Mouse (Mus musculus) midbrain, postnatal 0 days (tissue): ENCODE data around the gene Wfdc15a. TPM values are rescaled to one million over a fixed set of nuclear protein-coding genes. Genes with fewer than 3 reads are reported as not detected.

Experiments
- ATAC-seq: fragments of 200-750 bp; cut with Nextera tagmentation; 2 replicates; pipeline ENCODE4 v1.8.0; 2017; ENCODE audit warnings: moderate number of reproducible peaks, mild to moderate bottlenecking, moderate TSS enrichment, moderate library complexity; ENCODE audit not compliant: low FRiP score
- DNase-seq: peaks from one replicate; pipeline ENCODE4 v3.0.0-alpha.2; 2015; ENCODE audit warnings: low spot score
- H3K27ac ChIP-seq: fragments of 300-500 bp; sonication (generic); 2 replicates; pipeline ENCODE4 v1.5.1; 2014; ENCODE audit warnings: low read depth, mild to moderate bottlenecking, low read length, mixed read lengths
- H3K27me3 ChIP-seq: fragments of 300-500 bp; sonication (generic); 2 replicates; pipeline ENCODE4 v1.6.1; 2014; ENCODE audit warnings: low read length, control low read depth, mixed read lengths; ENCODE audit not compliant: insufficient read depth
- H3K36me3 ChIP-seq: fragments of 300-500 bp; sonication (generic); 2 replicates; pipeline ENCODE4 v1.6.1; 2014; ENCODE audit warnings: low read length, control low read depth, mixed read lengths; ENCODE audit not compliant: insufficient read depth
- H3K4me1 ChIP-seq: fragments of 300-500 bp; sonication (generic); 2 replicates; pipeline ENCODE4 v1.6.1; 2014; ENCODE audit warnings: mild to moderate bottlenecking, control low read depth, antibody characterized with exemption, low read length, mixed read lengths; ENCODE audit not compliant: insufficient read depth
- H3K4me2 ChIP-seq: fragments of 300-500 bp; sonication (generic); 2 replicates; pipeline ENCODE4 v1.6.1; 2014; ENCODE audit warnings: low read depth, mild to moderate bottlenecking, low read length, mixed read lengths; ENCODE audit not compliant: poor library complexity, severe bottlenecking
- H3K4me3 ChIP-seq: fragments of 300-500 bp; sonication (generic); 2 replicates; pipeline ENCODE4 v1.5.1; 2014; ENCODE audit warnings: low read depth, mild to moderate bottlenecking, low read length, moderate library complexity
- H3K9ac ChIP-seq: fragments of 300-500 bp; sonication (generic); replicated peaks from 2 replicates; pipeline ENCODE4 v1.6.1; 2014; ENCODE audit warnings: mild to moderate bottlenecking, low read length, moderate library complexity, mixed read lengths; ENCODE audit not compliant: poor library complexity, severe bottlenecking
- H3K9me3 ChIP-seq: fragments of 300-500 bp; sonication (generic); 2 replicates; pipeline ENCODE4 v1.6.1; 2016; ENCODE audit warnings: low read length, control low read depth
- CTCF ChIP-seq: IDR thresholded peaks from 2 replicates; pipeline ENCODE4 v1.5.1; 2016; ENCODE audit warnings: antibody characterized with exemption, mild to moderate bottlenecking
- WGBS: fragments of 180-500 bp; shearing (Covaris S2); extraction: QIAGEN DNeasy Blood & Tissue Kit; methylation state at CpG from one replicate; pipeline ENCODE4 v1.1.7; 2014; 5-methylcytosine and 5-hydroxymethylcytosine counted together
- polyA plus RNA-seq: library from polyadenylated mRNA; unstranded; fragments of >200 nt; fragmentation: Nextera tagmentation; extraction: Ambion mirVana; gene quantifications from 2 replicates; pipeline ENCODE4 v1.2.1, GENCODE M21; 2015
- total RNA-seq: library from RNA; depleted of rRNA; stranded (reverse); fragments of >200 nt; gene quantifications from 2 replicates; pipeline ENCODE4 v1.2.3, GENCODE M21; 2014

The Wfdc15a gene
- total and polyA plus RNA-seq, 2 experiments from 2014 or later: not detected

DNA sequence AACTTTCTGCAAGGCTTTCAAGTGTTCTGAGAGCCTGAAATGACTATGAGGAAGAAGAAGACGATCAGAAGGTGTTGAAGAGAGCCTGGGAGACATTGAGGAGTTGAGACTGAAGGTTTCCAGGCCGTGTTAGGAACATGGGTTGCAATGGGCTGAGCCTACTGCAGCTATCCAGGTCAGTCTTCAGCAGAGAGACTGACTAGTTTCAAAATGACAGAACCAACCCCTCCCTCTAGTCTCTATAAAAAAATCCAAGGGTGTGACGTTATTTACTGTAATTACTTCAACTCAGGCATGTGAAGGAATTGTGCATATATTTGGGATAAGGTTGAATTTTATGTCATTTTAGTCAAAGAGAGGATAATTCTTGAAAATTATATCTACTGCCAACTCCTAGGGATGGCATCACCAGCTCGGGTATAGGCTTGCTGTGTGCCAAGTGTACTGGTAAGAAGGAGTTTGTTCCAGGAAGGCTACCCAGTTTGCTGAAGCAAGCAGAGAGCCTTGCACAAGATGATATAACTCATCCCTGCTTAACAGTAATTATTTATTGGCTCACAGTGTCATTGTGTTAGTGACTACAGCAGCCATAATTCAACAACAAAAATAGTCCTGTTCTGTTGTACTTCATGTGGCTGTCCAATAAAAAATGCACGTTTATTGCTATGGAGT lies 4.8 kb downstream of the Wfdc15a start:
- H3K9me3 ChIP-seq: no peaks in the 10 kb centered on the region
- DNase-seq: no peak
- no peaks in the 10 kb centered on the region for H3K27me3 ChIP-seq
- no peak overlapping the region for H3K4me3 ChIP-seq
- 82% methylated on average over 5 of the region's 5 CpGs for WGBS
- no peak overlapping the region for H3K4me2 ChIP-seq
- no peak for ATAC-seq
- no peaks in the 10 kb centered on the region for H3K4me1 ChIP-seq
- no peaks in the 10 kb centered on the region for H3K36me3 ChIP-seq
- H3K27ac ChIP-seq: no peak overlapping the region
- H3K9ac ChIP-seq: no peak overlapping the region
- no peak for TF ChIP-seq CTCF

DNA sequence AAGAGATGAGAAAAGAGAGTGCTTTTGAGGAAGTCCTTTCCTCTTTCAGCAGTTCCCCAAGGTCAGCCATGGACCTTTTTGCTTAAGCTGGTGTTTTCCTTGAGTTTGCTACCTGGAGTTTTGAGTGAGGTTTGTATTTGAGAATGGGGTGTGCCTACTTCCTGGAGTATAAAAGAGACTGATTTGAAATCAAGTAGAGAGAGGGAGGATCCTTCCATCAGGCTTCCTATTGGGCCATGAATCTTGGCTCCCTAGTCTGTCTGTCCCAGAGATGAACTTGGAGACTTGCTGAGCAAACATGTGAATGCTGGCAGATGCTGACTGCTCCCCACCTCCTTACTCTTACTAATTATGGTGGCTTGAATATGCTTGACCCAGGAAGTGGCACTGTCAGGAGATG lies 7.7 kb downstream of the Wfdc15a start:
- Histone ChIP-seq H3K4me3 (no peak overlapping the region), H3K4me2 (no peak overlapping the region), H3K9me3 (no peaks in the 10 kb centered on the region), H3K27me3 (no peaks in the 10 kb centered on the region), H3K36me3 (no peaks in the 10 kb centered on the region), H3K9ac (no peak overlapping the region), H3K4me1 (no peaks in the 10 kb centered on the region), H3K27ac (no peak overlapping the region)
- TF ChIP-seq CTCF: no peak
- ATAC-seq (no peak), DNase-seq (no peak)

- 85% methylated on average over 6 of the region's 6 CpGs for WGBS
- no peak for DNase-seq
- no peaks in the 10 kb centered on the region for H3K9me3 ChIP-seq
- no peak within 1 kb of the TSS for H3K4me2 ChIP-seq
- no peak within 1 kb of the TSS for H3K9ac ChIP-seq
- H3K36me3 ChIP-seq: no peaks in the 10 kb centered on the region
- H3K27me3 ChIP-seq: no peaks in the 10 kb centered on the region
- no peaks in the 10 kb centered on the region for H3K4me1 ChIP-seq
- no peak for TF ChIP-seq CTCF
- H3K4me3 ChIP-seq: no peak within 1 kb of the TSS
- H3K27ac ChIP-seq: no peak within 1 kb of the TSS
- ATAC-seq: no peak
Measured at GRCm38 (mm10) chr2:164190576-164190975, 9.4 kb downstream of the Wfdc15a start, which contains the start of gene Wfdc12. Wfdc12 (minus strand) TSS chr2:164190608.

DNA sequence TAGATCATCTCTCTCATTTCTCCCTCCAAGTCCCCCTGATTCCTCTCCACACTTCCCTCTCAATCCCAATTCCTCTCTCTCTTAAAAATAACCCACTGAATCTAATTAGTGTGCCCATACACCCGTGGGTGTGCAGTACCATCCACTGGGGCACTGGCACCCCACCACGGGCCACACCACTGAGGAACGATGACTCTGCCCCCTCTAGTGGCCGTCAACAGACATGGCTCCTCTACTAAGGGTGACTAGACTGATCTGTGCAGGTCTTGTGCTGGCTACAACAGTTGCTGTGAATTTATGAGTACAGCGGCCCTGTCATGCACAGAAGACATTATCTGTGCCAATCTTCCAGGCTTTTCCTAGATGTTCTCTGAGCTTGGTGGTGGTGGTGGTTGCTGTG lies 11.2 kb downstream of the Wfdc15a start:
- H3K36me3 ChIP-seq: no peaks in the 10 kb centered on the region
- no peak overlapping the region for H3K9ac ChIP-seq
- H3K27ac ChIP-seq: no peak overlapping the region
- ATAC-seq (no peak), DNase-seq (no peak)
- H3K9me3 ChIP-seq: no peaks in the 10 kb centered on the region
- H3K4me3 ChIP-seq: no peak overlapping the region
- 29% methylated on average over 5 of the region's 5 CpGs for WGBS
- no peaks in the 10 kb centered on the region for H3K27me3 ChIP-seq
- no peak overlapping the region for H3K4me2 ChIP-seq
- TF ChIP-seq CTCF: peak; percentile 53
- no peaks in the 10 kb centered on the region for H3K4me1 ChIP-seq

DNA sequence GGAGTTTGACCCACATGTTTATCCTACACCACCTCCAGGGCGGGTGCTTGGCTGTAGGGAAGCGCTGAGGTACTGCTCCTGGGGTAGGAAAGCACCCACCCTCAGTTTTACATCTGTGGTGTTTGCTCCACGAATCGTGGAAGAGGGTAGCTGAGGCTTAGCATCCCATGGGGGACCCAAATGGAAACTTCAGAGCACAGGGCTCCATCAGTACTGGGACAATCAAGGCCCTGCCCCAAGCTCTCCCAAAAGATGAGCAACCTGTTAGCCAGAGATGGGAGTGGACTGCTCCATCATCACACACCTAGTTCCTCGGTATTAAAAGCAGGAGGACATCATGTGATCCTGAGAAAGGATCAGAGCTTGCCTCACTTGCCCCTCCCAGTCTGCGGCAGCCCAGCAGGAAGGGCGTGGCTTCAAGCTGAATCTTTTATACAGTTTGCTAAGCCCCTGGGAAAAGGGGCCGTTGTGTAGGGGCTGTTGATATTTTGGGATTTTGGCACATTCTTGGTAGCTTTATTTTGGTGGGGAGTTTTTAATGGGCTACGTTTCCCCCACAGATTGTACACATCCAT lies 15.7 kb downstream of the Wfdc15a start:
- 30% methylated on average over 9 of the region's 9 CpGs for WGBS
- Histone ChIP-seq H3K27me3 (no peaks in the 10 kb centered on the region), H3K4me1 (no peaks in the 10 kb centered on the region), H3K36me3 (no peaks in the 10 kb centered on the region), H3K4me3 (no peak overlapping the region), H3K4me2 (no peak overlapping the region), H3K9me3 (no peaks in the 10 kb centered on the region), H3K27ac (no peak overlapping the region), H3K9ac (no peak overlapping the region)
- no peak for ATAC-seq
- DNase-seq: no peak
- no peak for TF ChIP-seq CTCF

GRCm38 (mm10) chr2:164183340-164183739 lies 16.6 kb downstream of the Wfdc15a start:
- DNase-seq (no peak), ATAC-seq (no peak)
- Histone ChIP-seq H3K4me1 (no peaks in the 10 kb centered on the region), H3K36me3 (no peaks in the 10 kb centered on the region), H3K9me3 (no peaks in the 10 kb centered on the region), H3K27ac (no peak overlapping the region), H3K9ac (no peak overlapping the region), H3K4me2 (no peak overlapping the region), H3K27me3 (no peaks in the 10 kb centered on the region), H3K4me3 (no peak overlapping the region)
- no peak for TF ChIP-seq CTCF
- WGBS: 70% methylated on average over 9 of the region's 9 CpGs
